Mouse (Mus musculus) mouse embryonic stem cell (cell line): ENCODE results near the gene Prkag2.

Experiments
- in situ Hi-C, 2 experiments: fragments of 300-500 bp; cut with MboI; formaldehyde crosslinking; loops; 1 replicate in 1 of 2; 3 replicates in 1 of 2; pipeline ENCODE4 v1.14.3; 2019 to 2020; ENCODE audit warnings: low sequenced_read_pairs in 2 of 2, low pct_unique_long_range_greater_than_20kb in 1 of 2, mixed read lengths in 1 of 2; ENCODE audit not compliant: unreplicated experiment in 1 of 2

The Prkag2 gene

DNA sequence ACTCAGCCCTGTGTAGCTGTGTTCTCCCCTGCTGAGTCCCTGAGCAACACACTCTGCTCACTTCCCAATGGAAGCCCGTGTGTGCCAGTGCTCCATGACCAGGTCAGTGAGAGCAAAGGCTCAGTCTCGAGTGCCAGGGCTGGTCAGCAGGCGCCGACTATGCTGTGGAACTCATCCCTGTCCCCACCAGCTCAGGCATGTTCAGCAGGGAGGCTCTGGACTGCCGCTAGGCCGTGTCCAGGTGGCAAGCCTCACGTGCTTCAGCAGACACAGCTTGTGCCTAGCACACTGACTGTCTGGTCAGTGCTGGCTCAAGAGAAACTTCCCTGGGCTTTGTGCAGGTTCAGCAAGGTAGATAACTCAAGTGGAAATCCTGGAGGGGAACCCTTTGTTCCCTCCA lies 143.6 kb downstream of the Prkag2 start:
- in situ Hi-C loops = no loop called here

DNA sequence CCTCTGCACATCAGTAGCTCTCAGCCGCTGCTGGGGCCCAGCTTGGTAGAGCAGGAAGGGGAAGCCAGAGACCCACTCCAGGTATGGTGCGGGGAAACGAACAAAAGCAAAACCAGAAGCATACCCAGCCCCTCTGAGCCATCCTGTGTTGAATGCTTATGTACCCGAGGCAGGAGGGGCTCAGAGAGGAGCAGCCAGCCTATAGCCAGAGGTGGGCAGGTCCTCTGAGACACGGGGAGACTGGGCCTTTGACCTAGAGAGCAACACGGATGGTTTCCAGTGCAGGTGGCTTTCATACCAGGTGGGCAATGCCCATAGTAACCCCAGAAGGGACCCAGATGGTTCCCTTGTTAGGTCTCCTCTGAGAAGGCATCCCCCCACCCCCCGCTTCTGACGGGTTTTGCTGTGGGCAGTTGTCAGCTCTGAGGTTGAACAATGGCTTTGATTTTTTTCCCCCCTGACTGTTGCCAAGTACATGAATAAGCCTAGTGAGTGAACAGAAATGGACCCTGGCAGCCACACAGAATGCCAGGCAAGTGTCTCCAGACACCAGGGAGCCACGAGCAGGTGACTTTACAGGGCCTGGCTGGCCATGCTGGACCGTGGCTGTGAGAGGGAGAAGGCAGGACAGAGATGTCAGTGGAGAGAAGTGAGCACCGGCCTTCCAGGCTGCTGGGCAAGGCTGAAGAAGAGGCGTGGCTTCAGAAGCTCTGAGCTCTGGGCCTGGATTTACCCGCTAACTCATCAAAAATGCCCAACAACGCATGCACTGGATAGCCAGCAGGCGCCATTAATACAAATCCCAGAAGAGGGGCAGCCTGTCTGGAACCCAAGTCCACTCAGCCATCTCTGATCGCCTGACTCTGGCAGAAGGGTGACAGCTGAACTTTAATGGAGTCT lies 147.3 kb downstream of the Prkag2 start:
- in situ Hi-C loops = no loop called here

DNA sequence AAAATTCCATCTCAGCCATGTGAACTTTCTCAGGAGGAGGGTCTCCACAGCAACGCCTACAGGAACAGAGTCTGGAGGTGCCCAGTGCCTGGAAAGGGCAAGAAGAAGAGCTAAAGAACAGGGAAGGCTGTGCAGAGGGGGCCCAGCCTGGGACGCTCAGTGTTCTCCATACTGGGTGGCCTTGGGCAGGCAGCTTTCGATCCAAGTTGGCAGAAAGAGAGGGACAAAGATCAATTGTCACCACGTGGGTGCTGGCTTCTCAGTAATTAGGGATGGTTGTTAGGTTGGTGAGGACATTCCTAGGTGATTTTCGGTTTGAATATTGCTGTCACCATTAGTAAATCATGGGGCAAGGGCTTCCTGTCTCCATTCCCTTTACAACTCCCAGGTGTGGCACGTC lies 148.2 kb downstream of the Prkag2 start:
- in situ Hi-C loops = no loop called here

DNA sequence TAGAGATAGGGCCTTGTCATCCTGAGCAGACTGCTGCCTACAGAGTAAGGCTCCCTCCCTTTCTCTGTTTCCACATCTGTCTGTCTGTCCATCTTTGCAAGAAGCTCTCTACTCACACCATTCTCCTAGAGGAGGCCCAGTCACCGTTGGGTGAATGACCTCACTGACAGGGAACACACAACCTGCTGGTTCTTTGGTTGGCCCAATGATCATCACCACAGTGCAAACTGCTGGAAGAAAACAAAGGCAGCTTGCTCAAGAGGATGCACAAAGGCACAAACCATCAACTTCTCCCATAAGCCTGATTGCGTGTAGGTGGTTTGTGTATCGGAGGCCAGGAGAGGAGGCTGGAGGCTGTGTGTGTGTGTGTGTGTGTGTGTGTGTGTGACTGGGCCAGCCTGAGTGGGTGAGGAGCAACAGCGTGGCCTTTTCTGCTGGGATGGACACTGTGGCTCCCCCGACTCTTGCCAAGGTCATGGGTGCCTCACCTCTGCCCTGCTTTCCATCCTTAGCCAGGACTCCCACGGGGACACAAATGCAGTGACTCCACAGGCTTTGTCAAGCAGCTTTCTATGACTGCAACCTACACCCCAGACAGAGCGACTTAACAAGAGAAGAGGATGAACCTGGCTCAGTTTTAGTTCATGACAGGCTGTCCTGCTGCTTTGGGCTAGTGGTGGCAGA lies 149.4 kb downstream of the Prkag2 start:
- in situ Hi-C loops = no loop called here

DNA sequence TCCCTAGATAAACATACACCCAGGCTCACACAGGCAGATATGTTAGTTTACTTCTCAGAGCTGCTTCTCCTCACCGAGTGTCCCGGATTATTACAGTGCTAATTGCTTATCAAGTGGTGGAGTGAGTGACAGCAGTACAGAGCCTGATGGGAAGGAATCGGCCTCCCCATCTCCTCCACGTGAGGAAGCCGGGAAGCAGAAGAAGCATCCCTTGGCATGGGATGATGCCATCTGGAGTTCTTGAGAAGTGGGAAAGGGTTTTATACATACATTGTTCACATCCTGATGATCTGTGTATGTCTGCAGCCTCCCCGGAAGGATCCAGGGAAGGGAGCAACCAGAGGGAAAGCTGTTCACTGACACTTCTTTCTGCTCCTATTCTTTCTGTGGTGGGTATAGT lies 150.4 kb downstream of the Prkag2 start:
- in situ Hi-C loops = no loop called here

DNA sequence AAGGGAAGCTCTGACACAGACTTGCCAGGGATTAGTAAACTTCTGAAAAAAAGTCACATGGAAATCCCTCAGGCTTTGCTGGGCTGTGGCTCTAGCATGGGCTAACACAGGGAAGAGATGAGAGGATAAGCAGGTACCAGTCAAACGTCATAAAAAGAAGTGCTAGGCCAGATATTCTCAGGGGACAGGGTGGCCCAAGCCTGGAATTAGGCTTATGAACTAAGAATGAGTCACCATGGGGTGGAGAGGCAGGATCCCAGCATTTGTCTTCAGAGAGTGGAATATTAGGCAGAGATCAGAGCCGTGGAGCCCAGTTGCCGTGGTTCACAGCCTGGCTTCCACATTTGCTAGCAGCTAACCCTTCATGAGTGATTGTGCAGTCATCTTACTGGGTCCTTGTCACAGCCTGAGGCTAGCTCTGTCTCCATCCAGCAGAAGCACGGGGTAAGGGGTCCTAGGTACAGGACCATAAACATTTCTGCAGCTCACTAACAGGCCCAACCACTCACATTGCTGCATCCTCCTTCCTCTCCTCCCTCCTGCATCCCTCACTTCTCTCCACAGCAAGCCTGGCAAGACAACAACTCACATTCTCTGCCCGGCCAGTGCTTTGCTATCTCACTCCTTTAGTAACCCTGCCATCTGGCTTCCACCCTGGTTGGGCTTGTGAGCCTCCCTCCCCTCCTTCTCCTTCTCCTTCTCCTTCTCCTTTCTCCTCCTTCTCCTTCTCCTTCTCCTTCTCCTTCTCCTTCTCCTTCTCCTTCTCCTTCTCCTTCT lies 162.2 kb downstream of the Prkag2 start:
- in situ Hi-C loops = no loop called here

DNA sequence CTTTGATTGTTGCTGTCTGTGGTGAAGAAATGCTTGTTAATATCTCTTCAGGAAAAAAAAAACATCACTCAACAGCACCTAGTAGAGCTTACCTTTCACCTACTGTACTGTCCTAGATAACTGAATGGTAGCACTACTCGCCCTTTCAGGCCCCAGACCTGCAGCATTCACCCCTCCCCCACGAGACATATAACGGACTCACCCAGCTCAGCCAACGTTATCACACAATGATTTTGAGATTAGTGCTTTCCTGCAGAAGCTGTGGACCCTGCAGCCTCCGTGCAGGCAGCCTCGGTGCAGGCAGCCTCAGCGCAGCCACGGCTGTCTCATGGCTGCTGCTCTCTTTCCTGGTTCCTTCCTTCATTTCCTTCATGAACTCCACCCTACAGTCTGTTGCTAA lies 164.0 kb downstream of the Prkag2 start:
- in situ Hi-C loops = no loop called here

DNA sequence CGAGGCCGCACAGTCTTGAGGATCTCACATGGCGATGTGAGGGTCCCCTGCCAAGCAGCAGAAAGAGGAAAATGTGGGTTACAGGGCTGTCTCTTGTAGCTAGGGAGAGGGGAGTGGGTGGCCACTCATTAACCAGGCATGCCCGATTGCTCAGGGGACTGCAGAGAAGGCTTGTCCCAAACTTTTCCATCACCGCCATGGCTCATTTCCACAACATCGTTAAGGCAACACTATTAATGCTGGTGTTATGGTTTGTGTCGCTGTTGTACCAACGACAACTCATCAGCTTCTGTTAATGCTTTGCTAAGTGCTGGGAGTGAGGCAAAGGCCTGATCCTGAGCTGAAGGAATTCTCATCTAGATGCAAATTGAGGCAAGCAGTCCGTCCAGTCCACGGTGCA lies 165.0 kb downstream of the Prkag2 start:
- in situ Hi-C loops = no loop called here

DNA sequence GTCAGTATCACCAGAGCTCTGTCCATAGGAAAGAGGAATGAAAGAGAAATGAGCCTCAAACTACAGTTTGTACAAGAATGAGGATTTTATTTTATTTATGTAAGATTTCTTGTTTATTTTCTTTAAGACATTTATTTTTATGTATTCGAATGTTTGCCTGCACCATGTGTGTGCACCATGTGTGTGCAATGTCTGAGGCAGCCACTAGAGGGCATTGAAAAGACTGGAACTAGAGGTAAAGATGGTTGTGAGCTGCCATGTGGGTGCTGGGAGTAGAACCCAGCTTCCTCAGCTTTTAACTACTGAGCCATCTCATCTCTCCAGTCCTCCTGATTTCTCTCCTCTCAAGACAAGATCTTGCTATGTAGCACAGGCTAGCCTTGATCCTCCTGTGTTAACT lies 166.7 kb downstream of the Prkag2 start:
- in situ Hi-C loops = no loop called here

DNA sequence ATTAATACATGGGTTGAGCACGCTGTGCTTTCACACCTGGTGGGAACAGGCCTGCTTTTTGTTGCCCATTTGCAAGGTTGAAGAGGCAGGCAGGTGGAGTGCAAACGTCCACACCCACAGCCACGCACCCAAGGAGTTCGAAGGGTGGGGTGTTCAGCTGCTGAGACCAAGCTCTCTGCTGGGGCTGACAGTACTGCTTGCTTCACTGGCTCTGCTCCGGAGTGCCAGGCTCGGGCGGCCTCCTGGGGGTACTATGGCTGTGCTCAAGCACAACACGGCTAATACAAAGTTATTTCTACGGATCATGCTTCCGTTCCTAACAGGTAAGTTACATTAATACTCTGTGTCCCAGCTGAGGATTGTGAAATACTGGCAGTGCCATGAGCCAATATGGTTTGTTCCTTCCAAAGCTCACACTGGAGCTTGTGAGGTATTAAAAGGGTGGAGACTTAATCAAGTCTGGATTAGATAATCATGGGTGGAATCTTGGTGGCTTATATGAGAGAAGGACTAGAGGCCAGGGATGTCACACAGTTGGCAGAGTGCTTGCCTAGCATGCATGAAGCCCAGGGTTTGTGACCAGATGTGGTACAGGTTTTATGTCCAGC lies 168.8 kb downstream of the Prkag2 start:
- in situ Hi-C loops = no loop called here

DNA sequence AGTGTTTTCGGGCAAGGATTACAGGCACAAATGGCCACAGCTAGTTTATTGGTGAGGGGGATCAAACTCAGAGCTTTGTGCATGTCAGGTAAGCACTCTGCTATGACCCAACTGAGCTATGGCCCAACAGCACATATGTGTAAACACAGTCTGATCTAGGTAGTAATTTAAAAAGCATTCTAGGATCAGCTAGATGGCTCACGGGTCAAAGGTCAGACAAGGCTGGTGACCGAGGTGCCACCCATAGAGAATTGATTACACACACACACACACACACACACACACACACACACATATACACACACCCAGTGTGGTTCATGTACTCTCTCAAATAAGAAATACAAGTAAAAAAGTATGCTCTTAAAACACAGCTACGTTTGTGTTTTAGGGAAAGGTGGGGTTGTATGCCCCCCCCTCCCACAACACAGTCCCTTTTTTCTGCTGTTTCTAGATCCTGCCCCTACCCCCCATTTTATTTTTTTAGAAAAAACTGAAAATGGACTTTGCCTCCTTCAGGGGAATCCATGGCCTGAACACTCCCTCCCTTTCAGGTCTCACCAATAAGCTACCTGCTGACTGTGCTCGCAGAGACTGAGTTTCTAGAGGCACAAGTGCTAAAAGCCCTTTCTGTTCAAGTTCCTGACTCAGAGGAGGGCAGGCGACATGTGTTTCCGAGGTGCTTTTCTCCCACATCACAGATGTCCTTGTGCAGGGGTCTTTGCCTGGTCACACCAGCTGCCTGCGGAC lies 169.4 kb downstream of the Prkag2 start:
- in situ Hi-C loops = no loop called here

DNA sequence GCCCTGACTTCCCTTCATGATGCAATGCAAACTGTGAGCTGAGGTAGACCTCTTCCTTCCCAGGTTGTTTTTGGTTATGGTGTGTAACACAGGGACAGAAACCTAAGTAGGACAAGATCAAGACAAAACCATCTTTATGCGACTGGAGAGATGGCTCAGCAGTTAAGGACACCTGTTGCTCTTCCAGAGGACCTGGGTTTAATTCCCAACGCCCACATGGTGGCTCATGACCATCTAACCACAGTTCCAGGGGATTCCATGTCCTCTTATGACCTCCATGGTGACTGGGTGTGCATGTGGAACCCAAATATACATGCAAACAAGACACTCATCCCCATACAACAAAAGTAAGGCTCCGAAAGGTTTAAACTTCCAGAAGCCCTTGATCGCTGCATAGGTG lies 171.6 kb downstream of the Prkag2 start:
- in situ Hi-C loops = no loop called here

DNA sequence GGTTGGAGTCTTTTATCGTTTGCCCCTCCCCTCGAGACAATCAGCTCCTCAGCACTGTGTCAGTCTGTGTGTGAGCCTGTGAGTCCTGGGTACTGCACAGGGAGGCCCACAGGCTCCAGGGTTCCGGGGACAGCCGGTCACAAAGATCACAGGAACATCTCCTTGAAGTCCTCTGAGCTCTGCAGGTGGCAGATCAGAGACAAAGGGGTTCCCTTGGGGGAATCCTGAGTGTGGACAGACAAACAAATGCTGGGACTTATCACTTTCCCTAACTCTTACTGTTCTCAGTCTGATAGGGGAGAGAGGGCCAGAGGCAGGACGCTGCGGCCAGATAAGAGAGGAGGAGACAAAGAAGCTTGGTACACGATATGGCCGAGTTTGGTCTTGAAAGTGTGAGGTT lies 172.7 kb downstream of the Prkag2 start:
- in situ Hi-C loops = no loop called here

DNA sequence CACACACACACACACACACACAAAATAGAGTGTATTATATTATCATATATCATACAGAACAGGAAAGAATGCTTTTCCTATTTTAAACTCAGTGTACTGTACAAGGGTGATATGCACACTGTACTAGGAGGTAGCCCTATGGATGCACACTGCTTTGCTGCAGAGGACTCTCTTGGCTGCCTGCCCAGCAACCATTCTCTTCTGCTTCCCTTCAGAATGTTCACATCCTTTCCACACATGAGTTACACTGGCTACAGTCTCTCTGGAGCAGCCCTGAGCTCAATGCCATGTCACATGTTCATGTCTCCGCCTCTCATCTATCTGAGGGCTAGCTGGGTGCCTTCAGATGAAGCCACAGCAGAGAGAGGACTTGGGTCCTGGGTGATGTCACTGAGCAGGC lies 181.3 kb downstream of the Prkag2 start:
- in situ Hi-C loops = no loop called here

DNA sequence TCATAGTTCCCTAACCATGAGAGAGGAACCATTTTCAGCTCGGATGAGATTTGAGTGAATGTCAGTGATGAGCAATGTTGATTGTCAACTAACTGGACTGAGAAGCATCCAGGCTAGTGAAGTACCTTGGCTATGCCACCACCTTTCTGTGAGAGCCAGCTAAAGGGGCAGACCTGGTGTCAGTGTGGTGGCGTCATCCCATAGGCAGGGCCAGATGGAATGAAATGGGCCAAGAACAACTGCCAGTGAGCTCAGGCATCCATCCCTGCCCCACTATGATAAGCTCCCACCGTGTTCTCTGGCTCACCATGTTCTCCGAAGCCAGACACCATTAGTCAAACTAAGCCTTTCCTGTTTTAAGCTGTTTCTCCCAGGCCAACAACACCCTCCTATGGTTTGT lies 183.9 kb downstream of the Prkag2 start:
- in situ Hi-C loops = no loop called here

DNA sequence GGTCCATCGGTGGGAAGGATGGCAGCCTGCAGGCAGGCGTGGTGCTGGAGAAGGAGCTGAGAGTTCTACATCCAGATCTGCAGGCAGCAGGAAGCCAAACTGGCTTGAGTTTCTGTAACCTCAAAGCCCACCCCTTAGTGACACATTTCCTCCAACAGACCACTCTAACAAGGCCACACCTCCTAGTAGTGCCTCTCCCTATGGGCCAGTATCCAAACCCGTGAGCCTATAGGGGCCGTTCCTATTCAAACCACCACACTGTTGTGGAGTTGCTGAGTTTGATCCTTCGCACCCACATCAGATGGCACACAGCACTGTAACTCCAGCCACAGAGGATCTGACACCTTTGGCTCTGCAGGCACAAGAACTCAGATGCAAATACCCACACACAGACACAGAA lies 185.3 kb downstream of the Prkag2 start:
- in situ Hi-C loops = no loop called here

DNA sequence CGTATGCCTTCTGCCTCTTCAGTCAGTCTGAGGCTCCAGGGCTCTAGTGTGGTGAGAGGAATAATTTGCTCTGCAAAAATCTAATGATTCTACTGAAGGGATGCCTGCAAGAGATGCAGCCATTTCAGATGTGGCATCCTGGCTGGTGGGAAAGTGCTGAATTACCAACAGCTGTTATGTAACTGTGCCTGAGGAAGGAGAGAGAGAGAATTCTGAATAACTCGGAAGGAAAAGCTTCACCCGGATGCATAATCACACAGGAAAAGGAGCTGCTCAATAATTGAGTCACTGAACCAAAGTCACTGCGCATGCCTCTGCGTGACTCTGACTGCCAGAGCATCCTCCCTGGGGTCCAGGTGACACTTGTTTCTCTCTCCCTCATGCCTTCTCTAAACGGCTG lies 186.8 kb downstream of the Prkag2 start:
- in situ Hi-C loops = no loop called here
